Mouse (Mus musculus) macrophage (primary cell): ENCODE data around the gene Psg22. TPM values are rescaled to one million over a fixed set of nuclear protein-coding genes. Genes with fewer than 3 reads are reported as not detected.
"Not testable (repeated sequence)": the region's sequence is repeated elsewhere in the genome, so short reads cannot be mapped to it uniquely, and the experiment has no call there.

Experiments
- H3K27ac ChIP-seq: fragments of 350-480 bp; formaldehyde crosslinking; 2 replicates; pipeline ENCODE4 v1.9.0; 2021
- H3K36me3 ChIP-seq: fragments of 350-480 bp; formaldehyde crosslinking; 2 replicates; pipeline ENCODE4 v1.9.0; 2021; ENCODE audit errors: inconsistent target
- H3K4me3 ChIP-seq: fragments of 350-480 bp; formaldehyde crosslinking; 2 replicates; pipeline ENCODE4 v1.9.0; 2021; ENCODE audit errors: inconsistent target
- H3K79me2 ChIP-seq: fragments of 350-480 bp; formaldehyde crosslinking; 2 replicates; pipeline ENCODE4 v1.9.0; 2021; ENCODE audit errors: inconsistent target
- WGBS: methylation state at CpG from one replicate; pipeline ENCODE4 v1.1.7; 2026; ENCODE audit warnings: inconsistent platforms; ENCODE audit not compliant: missing documents; 5-methylcytosine and 5-hydroxymethylcytosine counted together
- polyA plus RNA-seq: library from polyadenylated mRNA; stranded (reverse); fragments of 250-400 nt; gene quantifications from 3 replicates; pipeline ENCODE4 v1.2.4, GENCODE M21; 2018; ENCODE audit warnings: inconsistent platforms
- total RNA-seq, 78 experiments: library from RNA; depleted of rRNA; stranded (reverse); fragments of 250-400 nt; gene quantifications; 1 replicate in 9 of 78; 2 replicates in 24 of 78; 3 replicates in 43 of 78; 4 replicates in 2 of 78; pipeline ENCODE4 v1.2.4; 2018; ENCODE audit warnings: inconsistent platforms in 56 of 78

Gene Psg22
- total RNA-seq (2018; cell fraction: chromatin; rRNA removed), result not detected
- total RNA-seq (2018; cell fraction: cytosol; rRNA removed), result not detected
- not detected for total RNA-seq (2018; cell fraction: nucleus; rRNA removed)
- not detected in 3 replicates for polyA plus RNA-seq

DNA sequence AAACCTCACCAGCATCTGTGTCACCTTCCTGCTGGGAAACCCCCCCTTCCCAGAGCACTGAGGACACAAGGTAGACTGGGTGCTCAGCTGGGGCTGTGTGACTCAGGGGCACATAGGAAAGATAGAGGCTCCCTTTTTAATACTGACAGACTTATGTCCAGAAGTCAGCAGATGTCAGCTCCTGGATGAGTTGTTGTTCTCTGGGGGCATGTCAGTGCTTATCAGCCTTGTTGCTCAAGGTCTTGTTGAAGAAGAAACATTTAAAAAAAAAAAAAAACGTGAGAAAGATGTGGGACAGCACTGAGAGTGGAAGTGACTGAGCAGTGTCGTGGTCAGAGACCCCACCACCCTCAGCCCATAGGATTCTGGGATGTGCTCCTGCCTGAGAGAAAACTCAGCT is at the start of gene Psg22:
Gene Psg22, plus strand, starts transcription at position 301 of the 400 bp plus-strand sequence.
- H3K27ac ChIP-seq, result no peak within 1 kb of the TSS
- WGBS, result 39% methylated on average over 2 of the region's 2 CpGs
- H3K4me3 ChIP-seq, result no peak within 1 kb of the TSS
- no peaks in the 10 kb centered on the region for H3K79me2 ChIP-seq
- no peaks in the 10 kb centered on the region for H3K36me3 ChIP-seq

DNA sequence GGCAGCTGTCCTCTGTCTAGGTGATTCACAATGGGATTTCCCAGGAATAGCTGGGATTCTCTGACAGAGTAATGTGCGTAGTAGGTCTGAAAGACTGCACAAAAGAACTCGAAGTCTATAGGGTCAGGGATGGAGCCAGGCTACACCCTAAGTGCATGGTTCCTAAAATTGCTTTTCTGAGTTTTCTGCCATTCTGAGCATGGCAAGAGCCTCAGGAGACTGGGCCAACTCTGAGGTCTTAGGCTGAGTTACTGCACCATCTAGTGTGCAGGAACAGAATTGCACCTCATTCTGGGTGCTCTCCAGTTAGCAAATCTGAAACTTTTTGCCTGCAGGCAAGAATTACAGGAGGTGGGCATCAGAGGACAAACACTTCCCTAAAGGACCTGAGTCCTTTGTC is 38.1 kb upstream of the Psg22 start:
- H3K36me3 ChIP-seq, result no peaks in the 10 kb centered on the region
- WGBS, result 51% methylated on average over 2 of the region's 2 CpGs
- H3K27ac ChIP-seq, result no peak overlapping the region
- no peak overlapping the region for H3K4me3 ChIP-seq
- H3K79me2 ChIP-seq, result no peaks in the 10 kb centered on the region

DNA sequence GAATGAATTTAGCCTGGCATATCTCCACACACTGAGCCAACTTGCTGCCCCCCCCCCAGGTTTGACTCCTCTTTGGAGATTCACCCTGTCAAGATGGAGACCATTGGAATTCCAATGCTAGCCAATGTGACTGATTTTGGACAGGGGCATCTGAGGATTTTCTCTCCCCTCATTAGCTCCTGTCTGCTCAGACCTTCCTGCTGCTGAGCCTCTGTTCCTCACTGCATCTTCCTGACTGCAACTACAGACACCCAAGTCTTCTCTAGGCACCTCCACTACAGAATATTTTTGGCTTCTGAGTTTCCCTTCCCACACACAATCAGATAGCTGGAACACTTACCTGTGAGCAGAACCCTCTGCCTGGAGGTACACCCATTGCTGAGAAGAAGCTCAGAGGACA is 32.3 kb upstream of the Psg22 start:
- Histone ChIP-seq H3K27ac (no peak overlapping the region), H3K4me3 (no peak overlapping the region), H3K79me2 (no peaks in the 10 kb centered on the region), H3K36me3 (no peaks in the 10 kb centered on the region)

DNA sequence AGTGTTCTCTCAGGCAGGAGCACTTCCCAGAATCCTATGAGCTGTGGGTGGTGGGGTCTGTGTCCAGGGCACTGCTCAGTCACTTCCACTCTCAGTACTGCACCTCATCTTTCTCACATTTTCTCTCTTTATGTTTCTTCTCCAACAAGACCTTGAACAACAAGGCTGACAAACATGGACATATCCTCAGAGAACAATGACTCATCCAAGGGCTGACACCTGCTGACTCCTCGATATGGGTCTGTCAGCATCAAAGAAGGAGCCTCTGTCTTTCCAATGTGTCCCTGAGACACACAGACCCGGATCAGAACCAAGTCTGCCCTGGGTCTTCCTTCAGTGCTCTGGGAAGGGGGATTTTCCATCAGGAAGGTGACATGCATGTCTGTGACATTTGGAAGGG is 31.8 kb upstream of the Psg22 start, which contains the start of gene Psg20:
Gene Psg20, minus strand, starts transcription at position 101 of the 400 bp plus-strand sequence.
- no peak within 1 kb of the TSS for H3K4me3 ChIP-seq
- H3K79me2 ChIP-seq, result no peaks in the 10 kb centered on the region
- H3K36me3 ChIP-seq, result no peaks in the 10 kb centered on the region
- 70% methylated on average over 2 of the region's 2 CpGs for WGBS
- H3K27ac ChIP-seq, result no peak within 1 kb of the TSS

DNA sequence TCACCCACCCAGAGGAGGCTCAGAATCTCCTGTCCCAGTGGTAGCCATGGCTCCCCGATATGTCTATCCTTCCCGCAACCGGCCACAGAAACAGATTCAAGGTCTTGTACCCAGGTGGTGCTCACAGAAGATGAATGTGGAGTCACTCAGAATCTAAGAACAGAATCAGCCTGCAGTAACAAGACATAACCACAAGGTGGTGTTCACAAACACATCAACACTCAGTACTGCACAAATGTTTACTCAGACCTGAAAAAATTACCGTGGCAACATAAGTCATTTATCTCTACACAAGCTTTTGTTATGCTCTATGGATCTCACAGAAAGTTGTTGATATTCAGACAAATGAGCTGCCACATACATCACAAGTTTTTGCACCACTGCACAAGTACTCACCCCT is 7.6 kb upstream of the Psg22 start:
- H3K79me2 ChIP-seq, H3K4me3 ChIP-seq, H3K27ac ChIP-seq, H3K36me3 ChIP-seq: not testable (repeated sequence)
- WGBS, result 76% methylated on average over 4 of the region's 4 CpGs

DNA sequence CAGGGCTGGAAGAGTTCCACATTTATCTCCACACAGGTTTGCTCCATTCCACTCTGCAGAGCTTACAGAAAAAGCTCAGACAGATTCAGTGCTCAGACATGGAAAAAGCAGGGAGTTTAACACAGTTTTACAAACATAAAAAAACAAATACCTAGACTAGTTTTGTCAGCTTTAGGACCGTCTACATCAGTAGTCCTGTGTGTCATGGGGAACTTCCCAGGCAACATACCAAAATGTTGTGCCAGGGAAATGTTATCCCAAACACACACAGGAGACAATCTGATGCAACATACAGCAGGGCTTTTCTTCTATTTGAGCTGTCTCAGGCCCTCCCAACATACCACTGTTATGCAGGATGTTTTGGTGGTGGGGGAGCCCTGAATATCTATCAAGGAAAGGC is 7.0 kb upstream of the Psg22 start:
- Histone ChIP-seq H3K79me2 (no peaks in the 10 kb centered on the region), H3K36me3 (no peaks in the 10 kb centered on the region), H3K4me3 (no peak overlapping the region), H3K27ac (no peak overlapping the region)
- 82% methylated on average over 1 of the region's 1 CpGs for WGBS

DNA sequence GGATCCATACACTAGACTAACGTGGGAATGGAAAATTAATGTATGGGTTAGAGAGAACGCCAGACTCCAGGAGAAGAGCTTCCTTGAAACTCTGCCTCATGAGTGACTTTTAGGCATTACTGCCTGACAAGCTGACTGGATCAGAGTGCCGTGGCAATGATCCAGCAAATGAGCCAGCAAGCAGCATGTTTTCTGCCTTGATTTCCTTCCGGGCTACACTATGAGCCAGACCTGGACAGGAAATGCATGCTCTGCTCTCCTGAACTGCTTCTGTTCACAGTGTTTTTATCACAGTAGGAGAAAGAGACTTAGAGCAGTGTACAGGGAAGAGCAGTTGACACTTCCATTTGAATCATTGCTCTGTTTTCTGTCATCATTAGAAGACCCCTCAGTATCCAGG is 2.3 kb upstream of the Psg22 start:
- Histone ChIP-seq H3K36me3 (no peaks in the 10 kb centered on the region), H3K4me3 (no peak overlapping the region), H3K27ac (no peak overlapping the region), H3K79me2 (no peaks in the 10 kb centered on the region)
- WGBS, result 52% methylated on average over 4 of the region's 4 CpGs

DNA sequence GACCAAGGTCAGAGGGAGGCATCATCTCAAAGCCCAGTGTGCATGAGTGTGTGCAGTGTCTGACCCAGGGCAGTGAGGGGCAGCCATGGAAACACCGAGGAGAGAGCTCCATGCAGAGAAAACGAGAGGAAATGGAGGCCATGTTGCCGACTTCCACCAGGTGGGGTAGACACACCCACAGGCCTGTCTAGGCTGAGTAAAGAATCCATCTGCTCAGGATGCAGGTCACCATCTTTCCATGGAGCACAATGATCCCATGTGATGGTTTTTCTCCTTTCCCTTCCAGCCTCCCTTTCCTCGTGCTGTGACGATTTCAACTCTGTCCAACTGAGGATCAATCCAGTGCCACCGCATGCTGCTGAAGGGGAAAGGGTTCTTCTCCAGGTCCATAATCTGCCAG is 6.1 kb downstream of the Psg22 start:
- no peak overlapping the region for H3K4me3 ChIP-seq
- H3K36me3 ChIP-seq, result no peaks in the 10 kb centered on the region
- no peak overlapping the region for H3K27ac ChIP-seq
- no peaks in the 10 kb centered on the region for H3K79me2 ChIP-seq
- 82% methylated on average over 6 of the region's 6 CpGs for whole genome bisulfite sequencing

DNA sequence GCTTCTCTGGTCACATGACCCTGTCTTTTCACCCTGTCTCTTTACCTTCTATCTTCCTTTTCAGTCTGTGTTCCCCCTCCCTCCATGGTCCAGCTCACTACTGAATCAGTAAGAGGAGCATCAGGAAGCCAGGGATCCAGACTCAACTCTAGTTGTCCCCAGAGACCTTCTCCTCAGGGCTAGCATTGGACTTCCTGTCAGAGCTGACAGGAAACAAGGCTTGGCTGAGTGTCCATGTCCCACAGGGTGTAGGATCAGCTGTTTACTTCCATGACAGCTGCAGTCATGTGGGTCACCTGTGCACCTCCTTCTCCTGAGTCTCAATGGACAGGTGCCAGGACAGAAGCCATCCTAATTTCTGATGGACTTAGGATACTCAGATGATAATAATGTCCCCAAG is 8.0 kb downstream of the Psg22 start:
- not testable (repeated sequence) for H3K4me3 ChIP-seq, H3K27ac ChIP-seq, H3K36me3 ChIP-seq, H3K79me2 ChIP-seq

DNA sequence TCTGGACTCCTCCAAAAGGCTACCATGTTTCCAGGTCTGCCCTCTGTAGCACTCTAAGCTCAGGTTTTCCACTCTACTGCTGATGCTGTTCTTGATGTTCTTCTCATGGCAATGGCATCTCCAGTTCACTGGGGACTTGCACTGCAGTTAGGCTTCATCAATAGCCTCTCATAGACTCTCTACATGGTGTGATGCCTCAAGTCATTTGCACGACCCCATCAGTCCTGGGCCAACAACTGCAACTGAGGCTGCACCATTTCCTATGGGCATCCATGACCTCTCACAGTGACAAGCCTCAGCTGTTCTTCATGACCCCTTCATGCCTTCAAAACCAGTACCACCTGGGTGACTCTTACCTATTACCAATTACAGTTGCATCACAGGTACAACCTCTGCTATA is 10.5 kb downstream of the Psg22 start:
- WGBS, result 80% methylated on average over 1 of the region's 1 CpGs
- Histone ChIP-seq H3K79me2 (no peaks in the 10 kb centered on the region), H3K36me3 (no peaks in the 10 kb centered on the region), H3K27ac (no peak overlapping the region), H3K4me3 (no peak overlapping the region)

DNA sequence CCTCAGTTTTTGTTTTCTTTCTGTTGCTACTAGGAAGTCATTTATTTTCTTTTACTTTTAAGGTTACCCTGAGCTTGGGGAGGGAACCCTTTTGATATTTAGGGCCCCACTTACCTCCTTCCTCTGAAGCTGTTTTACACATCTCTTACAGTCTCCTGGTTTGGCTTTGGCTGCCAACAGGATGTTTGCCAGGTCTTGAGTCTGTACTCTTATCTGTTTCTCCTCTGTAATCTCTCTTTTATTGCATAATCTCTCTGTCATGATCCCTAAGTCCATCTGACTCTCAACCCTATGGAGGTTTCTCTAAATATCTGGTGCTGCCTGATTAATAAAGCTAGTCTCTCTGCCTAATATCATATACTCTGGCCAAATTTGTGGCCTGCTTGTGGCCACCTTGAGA is 15.2 kb downstream of the Psg22 start:
- Histone ChIP-seq H3K79me2 (no peaks in the 10 kb centered on the region), H3K4me3 (no peak overlapping the region), H3K36me3 (no peaks in the 10 kb centered on the region), H3K27ac (no peak overlapping the region)

DNA sequence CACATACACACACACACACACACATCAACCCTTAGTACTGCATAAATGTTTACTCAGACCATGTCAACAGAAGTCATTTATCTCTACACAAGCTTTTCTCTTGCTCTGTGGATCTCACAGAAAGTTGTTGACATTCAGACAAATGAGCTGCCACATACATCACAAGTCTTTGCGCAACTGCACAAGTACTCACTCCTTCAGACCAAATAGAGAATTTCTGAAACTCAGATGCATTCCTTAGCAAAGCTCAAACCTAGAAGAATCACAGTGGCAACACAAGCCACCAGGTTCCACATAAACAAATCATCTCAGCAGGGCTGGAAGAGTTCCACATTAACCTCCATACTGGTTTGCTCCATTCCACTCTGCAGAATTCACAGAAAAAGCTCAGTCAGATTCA is 16.6 kb downstream of the Psg22 start:
- no peak overlapping the region for H3K4me3 ChIP-seq
- no peaks in the 10 kb centered on the region for H3K36me3 ChIP-seq
- H3K79me2 ChIP-seq, result no peaks in the 10 kb centered on the region
- no peak overlapping the region for H3K27ac ChIP-seq
- WGBS, result 91% methylated on average over 1 of the region's 1 CpGs

DNA sequence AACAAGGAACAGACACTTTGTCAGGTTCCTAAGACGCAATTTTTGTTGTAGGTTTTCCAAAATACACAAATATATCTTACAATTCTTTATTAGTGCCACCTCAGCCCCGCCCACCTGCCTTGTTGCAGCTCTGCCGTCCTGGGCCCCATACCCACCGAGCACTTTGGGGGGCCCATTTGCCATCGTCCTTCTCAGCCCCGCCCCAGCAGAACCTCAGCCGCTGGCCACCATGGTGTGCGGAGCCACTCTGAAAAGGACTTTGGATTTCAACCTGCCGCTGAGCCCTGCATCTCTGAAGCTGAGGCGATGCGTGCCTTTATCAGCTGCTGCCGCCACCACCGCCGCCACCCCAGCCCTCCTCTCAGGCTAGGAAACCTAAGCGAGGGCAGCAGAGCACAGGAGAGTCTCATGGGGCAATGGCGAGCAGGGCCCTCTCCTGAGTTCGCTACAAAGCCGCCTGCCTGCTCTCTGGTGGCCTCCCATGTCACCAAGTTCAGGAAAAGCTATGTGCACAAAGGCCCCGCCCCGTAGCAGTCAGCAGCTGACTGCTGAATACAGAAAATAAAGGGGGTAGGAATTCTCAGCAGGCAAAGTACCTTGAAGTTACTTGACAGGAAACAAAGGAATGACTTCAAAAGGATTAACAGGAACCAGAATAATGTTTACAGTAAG is 28.4 kb downstream of the Psg22 start:
- no peaks in the 10 kb centered on the region for H3K36me3 ChIP-seq
- no peak overlapping the region for H3K4me3 ChIP-seq
- H3K27ac ChIP-seq, result no peak overlapping the region
- WGBS, result 44% methylated on average over 18 of the region's 20 CpGs
- H3K79me2 ChIP-seq, result no peaks in the 10 kb centered on the region

DNA sequence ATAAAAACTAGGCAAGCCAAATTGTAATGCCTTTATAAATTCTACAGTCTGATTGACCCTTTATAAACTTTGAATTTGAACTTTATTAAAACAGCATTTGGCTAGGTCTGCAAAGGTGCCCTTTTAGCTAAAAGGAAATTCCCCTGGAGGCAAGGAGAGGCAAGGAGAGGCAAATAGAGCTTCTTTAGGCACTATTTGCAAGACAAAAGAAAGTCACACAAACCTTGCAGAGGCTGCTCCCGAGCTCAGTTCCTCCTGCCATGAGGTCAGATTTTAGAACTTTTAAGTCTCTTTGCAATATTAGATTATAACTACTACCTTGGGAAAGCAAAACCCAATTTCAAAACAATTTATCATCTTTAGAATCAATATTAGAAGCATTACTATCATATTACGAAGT is 29.5 kb downstream of the Psg22 start:
- H3K36me3 ChIP-seq, H3K79me2 ChIP-seq, H3K4me3 ChIP-seq, H3K27ac ChIP-seq: not testable (repeated sequence)
- WGBS, result 79% methylated on average over 2 of the region's 2 CpGs

DNA sequence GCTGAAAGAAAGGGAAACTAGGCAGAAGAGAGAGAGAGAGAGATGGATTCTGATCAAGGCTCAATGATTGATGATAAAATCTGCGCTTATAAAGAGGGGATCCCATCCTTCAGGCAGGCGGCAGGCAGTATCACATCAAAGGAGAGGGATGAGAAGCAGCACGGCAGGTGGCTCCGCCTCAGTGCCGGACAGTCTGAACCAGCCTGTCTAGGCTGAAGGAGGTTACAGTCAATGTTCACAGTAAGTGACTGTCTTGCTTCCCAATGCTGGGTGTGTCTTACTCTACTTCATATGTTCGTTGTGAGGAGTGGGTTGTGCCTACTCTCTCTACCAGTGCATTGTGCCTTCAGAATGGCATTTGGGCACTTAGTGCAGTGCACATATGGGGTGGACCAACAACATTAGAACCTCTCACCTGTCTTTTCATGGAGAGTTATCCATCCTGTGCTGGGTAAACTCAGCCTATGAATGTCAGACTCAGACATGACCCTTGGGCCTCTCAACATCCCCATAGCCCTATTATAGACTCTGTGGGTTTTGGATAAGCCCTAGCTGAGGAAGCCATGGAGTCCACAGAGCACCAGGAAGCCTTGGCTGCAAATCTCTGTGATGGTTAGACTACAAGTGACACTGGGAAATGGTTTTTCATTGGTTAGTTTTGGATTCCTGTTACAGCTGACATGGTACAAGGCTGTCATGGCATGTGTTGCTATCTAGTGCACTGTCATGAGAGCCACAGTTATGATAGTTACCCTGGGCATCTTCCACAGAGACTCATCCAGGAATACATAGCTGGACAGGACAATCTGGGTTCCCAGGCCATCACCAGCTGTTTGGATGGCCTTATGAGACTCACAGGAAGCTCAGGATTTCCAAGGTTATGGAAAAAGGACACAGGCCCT is 31.4 kb downstream of the Psg22 start:
- Histone ChIP-seq H3K79me2 (no peaks in the 10 kb centered on the region), H3K4me3 (no peak overlapping the region), H3K27ac (no peak overlapping the region), H3K36me3 (no peaks in the 10 kb centered on the region)
- WGBS, result 58% methylated on average over 6 of the region's 6 CpGs
